Mouse (Mus musculus): Measurements from ENCODE around the gene Cd274. TPM values are rescaled to one million over a fixed set of nuclear protein-coding genes. Genes with fewer than 3 reads are reported as not detected.
A peak's percentile ranks its signal among the peaks of the same experiment; 100 is the strongest.

The Cd274 gene
- total RNA-seq, 2 experiments from 2014 or later, result 0.59 to 0.71 TPM

DNA sequence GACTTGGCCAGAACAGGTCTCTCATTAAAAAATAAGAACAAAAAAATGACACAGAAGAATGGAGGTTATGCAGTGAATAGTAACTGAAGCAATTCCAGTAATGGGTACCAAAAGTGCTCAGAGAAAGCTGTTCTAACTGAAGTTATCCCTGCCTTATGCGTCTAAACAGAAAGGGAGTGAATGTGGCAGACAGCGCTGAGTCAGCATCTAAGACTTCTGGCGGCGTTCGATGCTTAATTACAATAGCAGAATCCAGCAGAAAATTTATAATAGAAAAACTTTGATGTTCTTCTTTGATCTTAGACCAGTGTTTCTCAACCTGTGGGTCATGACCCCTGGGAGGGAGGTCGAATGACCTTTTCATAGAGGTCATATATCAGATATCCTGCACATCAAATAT, 21.6 kb upstream of the Cd274 start:
- no peak for DNase-seq
- Histone ChIP-seq H3K4me3 (no peak overlapping the region), H3K27ac (no peak overlapping the region)
- TF ChIP-seq CTCF (IDR thresholded peaks at IDR 0.05), result no peak
- intact Hi-C loops (cut with DNase I), result no loop called here

DNA sequence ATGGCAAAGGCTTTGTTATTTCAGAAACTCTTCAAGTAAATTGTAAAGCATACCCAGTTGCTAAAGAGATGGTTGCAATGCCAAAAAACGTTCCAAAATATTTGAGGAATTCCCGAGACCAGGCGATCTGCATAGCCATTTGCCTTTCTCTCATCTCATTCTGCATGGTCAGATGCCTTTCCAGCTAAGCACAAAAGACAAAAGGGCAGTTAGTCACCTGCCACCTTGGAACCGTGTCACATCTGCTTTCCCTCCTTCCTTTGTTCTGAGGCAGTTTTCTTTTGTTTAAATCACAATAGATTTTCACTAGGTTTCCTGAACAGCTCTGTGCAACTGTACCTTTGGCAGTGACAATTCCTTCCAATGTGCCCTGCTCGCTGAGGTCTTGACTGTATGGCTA, 16.3 kb upstream of the Cd274 start:
- H3K4me3 ChIP-seq, result no peak overlapping the region
- no peak for TF ChIP-seq CTCF (IDR thresholded peaks at IDR 0.05)
- intact Hi-C loops (cut with DNase I), result no loop called here
- no peak overlapping the region for H3K27ac ChIP-seq
- DNase-seq, result no peak

DNA sequence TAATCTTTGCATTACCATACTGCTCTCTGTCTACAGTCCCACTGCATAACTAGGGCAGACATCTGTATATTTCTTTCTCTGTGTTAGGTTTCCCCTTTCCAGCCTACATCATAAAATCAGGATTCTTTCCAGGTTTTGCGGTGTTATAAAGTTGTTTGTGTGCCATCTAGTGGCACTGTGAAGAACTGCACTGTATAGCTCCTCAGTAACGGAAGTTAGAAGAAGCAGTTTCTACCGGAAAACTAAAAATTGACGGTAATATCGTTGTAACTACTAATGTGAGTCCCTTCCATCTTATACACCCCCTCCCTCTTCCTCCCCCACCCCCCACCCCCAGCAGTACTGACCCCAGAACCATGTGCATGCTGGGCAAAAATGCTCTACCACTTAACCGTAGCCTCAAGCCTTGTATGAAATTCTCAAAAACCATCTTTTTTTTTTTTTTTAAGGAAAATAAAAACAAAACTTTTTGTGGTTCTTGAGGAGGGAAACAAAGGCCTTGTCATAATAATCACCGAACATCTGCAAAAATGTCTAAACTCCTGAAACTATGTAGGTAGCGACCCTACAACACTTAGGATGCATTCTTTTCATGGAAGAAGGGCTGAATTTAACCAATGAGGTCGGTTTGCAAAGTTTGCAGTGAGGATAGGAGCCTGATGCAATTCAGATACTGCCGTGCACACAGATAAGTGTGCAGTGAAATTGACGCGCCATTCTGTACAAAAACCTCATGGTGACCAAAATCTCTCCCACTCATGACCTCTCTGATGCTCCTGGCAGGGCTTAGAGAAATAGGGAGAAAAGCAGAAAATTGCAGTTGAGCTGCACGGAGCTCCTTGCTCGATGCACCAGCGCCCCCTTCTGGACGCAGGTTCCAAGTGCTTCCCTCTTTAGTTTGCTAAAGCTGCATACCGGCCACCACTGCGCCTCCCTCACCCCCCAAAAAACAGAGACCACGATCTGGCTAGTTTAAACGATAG, 12.1 kb upstream of the Cd274 start:
- H3K4me3 ChIP-seq, result peak overlapping the region; percentile 68

DNA sequence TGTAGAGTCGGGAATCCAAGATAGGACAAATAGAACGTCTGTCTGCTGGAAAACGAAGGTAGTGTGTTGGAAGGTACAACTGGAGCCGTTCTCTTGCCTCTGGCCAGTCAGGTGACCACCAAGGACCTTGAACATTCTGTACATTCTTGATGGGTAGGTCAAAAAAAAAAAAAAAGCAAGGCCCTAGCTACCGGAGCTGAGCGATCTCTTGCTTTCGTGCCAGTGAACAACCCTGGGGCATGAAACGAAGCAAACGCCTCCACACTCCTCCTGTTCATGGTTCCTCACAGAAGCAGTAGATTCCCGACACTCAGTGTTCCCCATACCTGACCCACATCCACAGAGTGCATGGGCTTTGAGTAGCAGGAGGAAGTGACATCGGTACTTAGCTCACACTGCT, 11.0 kb upstream of the Cd274 start:
- intact Hi-C loops (cut with DNase I), result loop anchor here (5.0 kb wide), 2 partner anchors 49 to 579 kb away; no protein-coding TSS in a partner anchor
- TF ChIP-seq CTCF (IDR thresholded peaks at IDR 0.05), result no peak
- Histone ChIP-seq H3K27ac (no peak overlapping the region), H3K4me3 (no peak overlapping the region)
- DNase-seq, result no peak

More for the DNA sequence above, 12.1 kb upstream of the Cd274 start:
- intact Hi-C loops (cut with DNase I), result loop anchor here (1.0 to 5.0 kb wide), 5 partner anchors 48 to 578 kb away; partner anchors contain the start of gene Plpp6
- TF ChIP-seq CTCF (IDR thresholded peaks at IDR 0.05), result peak; percentile 94
- H3K27ac ChIP-seq, result peak overlapping the region; percentile 38
- DNase-seq, result peak; percentile 91

DNA sequence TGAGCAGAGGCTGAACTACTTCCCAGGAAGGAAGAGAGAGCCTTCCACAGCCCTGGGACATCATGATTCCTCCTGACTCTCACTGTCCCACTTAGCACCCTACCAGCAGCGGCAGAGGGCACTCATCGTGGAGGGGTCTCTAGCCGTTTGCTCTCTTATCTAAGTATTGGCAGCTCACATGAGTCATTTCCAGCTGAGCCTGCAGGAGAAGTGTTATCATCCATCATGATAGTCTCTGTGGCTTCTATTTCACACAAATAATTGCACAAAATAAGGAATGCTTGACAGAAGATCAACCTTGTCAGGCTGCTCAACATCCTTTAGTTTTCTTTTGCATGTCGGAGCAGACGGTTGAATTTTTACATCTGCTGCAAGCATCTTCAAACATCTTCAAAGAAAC, 7.0 kb upstream of the Cd274 start:
- Histone ChIP-seq H3K4me3 (no peak overlapping the region), H3K27ac (no peak overlapping the region)
- no peak for DNase-seq
- intact Hi-C loops (cut with DNase I), result no loop called here
- TF ChIP-seq CTCF (IDR thresholded peaks at IDR 0.05), result no peak

DNA sequence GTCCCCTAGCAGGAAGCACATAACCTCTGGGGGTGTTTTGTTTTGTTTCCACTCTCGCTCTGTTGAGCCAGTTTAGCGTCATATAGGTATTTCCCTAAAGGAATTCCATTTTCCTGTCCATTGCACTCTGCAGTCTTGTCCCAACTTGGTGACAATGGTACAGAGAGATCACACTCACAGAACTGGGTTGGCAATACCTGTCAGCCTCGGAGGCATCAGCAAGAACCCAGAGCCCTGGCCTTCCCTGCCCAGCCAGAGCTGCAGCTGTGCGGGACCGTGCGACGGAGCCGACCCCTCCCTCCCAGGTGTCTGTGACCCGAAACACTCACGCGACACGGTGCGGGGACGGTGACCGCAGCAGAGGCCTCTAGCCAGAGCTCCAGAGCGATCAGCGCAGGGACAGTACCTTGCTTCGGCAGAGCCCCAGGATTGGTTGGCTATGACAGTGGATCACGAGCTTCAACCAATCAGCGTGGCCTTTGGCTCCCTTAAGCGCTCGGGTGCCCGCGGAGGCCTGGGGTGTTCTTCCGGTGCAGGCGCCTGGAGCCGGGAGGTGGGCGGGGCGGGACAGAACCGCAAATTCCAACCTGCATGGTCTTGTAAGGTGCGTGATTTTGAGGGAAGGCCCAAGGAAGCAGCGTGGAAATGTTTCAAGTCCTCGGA, 5.7 kb upstream of the Cd274 start:
- peak; percentile 95 for DNase-seq
- H3K27ac ChIP-seq, result peak overlapping the region; percentile 91
- intact Hi-C loops (cut with DNase I), result no loop called here

DNA sequence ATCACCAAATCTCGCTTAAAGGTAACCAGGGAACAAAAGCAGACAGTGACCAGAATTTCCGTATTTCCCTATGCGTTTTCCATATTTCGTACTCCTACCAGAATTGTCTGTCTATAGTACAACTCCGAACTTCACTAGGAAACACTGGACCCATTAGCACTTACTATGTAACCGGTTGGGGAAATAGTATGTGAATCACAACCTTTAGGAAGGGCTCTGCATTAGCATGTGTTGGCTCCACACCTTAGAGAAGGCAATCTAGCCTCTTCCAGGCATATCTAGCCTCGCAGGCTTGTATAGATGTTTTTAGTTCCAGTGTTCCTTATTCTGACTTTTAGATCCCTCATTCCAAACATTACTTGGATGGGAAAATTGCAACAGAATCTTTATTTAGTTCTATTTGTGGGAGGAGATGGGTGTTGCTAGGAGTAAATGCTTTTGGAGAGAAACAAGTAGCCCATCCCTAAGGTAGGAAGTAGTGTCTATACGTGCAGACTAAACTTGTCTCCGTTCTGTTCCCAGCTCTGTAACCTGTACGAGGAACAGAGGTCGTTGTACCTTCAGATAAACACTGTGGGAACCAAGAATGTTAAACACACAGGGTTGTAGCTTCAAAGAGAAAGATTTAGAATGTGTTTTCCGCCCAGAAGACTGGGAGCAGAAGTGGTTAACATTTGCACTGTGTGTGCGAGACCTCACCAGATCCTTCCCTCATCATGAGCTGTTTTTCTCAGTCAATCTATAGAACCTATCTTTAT, 4.9 kb upstream of the Cd274 start:
- no peak for TF ChIP-seq CTCF (IDR thresholded peaks at IDR 0.05)
- no peak for DNase-seq
- intact Hi-C loops (cut with DNase I), result no loop called here
- Histone ChIP-seq H3K4me3 (peak overlapping the region; percentile 96), H3K27ac (peak overlapping the region; percentile 91)

More for the DNA sequence above, 5.7 kb upstream of the Cd274 start:
- TF ChIP-seq CTCF (IDR thresholded peaks at IDR 0.05), result no peak
- H3K4me3 ChIP-seq, result peak overlapping the region; percentile 96

DNA sequence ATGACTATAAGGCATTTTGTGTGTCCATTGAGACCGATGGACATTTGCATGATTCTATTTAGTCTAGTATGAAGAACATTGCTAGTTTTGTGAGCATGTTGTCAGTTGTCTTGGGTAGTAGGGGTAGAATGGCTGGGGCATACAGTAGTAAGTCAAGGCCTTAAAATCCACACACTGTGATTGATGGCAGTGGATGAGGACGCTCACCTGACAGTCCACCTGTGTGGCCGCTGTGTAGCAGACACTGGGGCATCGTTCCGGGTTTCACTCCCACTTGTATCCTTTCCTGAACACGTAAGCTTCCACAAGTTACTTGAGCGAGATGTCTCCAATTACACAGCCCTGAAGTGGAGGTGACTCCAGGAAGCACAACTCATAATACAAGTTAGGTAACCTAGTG, 3.7 kb upstream of the Cd274 start:
- no peak overlapping the region for H3K4me3 ChIP-seq
- no peak for TF ChIP-seq CTCF (IDR thresholded peaks at IDR 0.05)
- no peak for DNase-seq
- no peak overlapping the region for H3K27ac ChIP-seq
- intact Hi-C loops (cut with DNase I), result no loop called here

DNA sequence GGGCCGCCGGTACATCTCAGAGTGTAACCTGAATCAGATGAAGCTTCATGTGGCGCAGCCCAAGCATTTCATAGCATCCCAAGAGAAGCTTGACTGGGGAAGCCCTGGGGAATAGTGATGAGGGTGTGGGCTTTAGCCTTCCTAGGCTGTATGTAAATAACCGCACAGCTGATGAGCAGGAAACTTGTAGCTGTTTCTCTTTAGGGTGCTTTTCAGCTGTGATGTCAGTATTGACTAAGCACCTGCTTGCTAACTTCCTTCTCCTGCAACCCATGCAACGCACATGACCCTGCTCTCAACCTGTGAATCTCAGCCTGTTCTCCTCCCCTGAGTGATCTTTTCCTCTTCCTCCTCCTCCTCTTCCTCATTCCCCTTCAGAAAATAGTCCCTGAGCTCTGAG, 3.2 kb upstream of the Cd274 start:
- TF ChIP-seq CTCF (IDR thresholded peaks at IDR 0.05), result no peak
- H3K27ac ChIP-seq, result no peak overlapping the region
- DNase-seq, result no peak
- intact Hi-C loops (cut with DNase I), result loop anchor here (2.0 kb wide), 1 partner anchor 137 kb away; no protein-coding TSS in a partner anchor
- H3K4me3 ChIP-seq, result no peak overlapping the region

DNA sequence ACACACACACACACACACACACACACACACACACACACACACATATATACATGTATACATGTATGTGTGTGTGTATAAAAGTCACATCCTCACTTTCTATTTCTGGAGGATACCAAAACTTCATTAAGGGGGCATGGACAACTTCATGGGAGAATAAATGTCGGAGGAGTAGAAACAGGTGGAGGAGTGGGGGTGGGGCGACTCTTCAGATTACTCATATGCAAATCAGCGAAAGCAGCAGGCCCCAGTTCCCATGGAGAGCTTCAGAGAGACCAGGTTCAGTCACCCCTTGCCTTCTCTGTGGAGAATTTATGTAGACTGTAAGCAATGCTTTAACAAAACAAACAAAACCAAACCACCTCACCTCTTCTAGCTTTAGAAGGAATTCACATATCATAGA, 2.1 kb upstream of the Cd274 start:
- no peak for TF ChIP-seq CTCF (IDR thresholded peaks at IDR 0.05)
- DNase-seq, result no peak
- H3K4me3 ChIP-seq, result no peak overlapping the region
- no peak overlapping the region for H3K27ac ChIP-seq
- intact Hi-C loops (cut with DNase I), result loop anchor here (2.0 to 5.0 kb wide), 2 partner anchors 136 to 197 kb away; no protein-coding TSS in a partner anchor

DNA sequence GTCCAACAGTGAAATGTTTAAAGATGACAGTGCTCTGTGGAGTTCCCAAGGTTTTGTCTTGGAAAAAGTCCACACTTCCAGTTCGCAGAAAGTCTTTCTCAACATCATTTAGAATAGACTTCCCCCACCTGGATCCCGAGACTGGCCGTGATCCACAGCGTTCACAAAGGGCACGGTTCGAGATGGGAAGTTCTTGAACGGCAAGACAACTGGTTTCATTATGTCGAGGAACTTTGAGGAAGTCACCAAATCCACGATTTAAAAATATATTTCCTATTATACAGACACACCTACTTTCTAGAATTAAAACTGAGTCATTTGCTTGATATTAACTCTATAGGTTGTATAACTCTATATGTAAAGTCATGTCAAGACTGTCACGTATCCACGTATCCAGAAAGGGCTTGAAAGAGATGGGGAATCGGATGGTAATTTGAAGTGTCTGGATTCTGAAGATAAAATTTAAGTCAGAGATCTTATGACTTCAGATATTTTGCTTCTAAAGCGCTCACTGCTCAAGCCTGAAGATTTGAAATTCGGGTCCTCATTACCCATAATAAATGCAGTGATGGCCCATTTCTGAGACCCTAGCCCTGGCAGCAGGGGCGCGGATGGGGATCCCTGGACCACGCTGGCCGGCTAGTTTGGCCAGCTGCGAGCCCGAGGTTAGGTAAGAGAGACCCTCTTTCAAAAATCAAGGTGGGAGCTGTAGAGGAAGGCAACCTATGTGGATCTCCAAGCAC, 858 bp upstream of the Cd274 start:
- Histone ChIP-seq H3K27ac (peak overlapping the region; percentile 89), H3K4me3 (peak overlapping the region; percentile 82)
- intact Hi-C loops (cut with DNase I), result loop anchor here (5.0 kb wide), 1 partner anchor 196 kb away; no protein-coding TSS in a partner anchor
- no peak for DNase-seq
- no peak for TF ChIP-seq CTCF (IDR thresholded peaks at IDR 0.05)
